Comparison of ENCODE assay signal across 7 mouse cellular contexts in the genomic region with DNA sequence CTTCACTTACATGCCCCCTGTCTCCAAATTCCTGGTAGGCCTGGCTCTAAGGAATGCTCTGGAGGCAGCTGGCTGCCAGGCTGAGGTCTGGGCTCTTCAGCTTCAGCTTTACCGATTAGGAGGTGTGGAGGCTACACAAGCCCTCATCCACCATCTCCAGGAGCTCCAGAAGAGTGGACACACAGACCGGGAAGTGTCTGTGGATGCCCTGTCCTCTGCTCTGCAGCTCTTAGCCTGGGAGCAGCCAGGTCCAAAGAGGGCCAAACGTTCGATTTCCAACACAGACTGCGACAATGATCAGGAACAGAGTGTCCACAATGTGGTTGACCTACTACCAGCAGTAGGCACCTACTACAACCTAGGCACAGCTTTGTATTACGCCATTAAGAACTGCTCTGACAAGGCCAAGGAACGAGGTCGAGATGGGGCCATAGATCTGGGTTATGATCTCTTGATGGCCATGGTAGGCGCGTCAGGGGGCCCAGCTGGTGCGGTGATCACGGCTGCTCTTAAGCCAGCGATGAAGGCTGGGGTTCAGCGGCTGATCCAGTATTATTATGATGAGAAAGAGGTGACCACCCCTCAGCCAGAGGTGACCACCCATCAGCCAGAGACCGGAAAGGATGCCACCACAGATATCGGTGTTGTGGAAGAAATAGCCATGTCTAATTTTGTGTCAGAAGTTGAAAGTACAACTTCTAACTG. TPM values are rescaled to one million over a fixed set of nuclear protein-coding genes. Genes with fewer than 3 reads are reported as not detected.
DNase-seq lines count a peak whose midpoint lies in the region; ATAC-seq and TF ChIP-seq lines count a peak whose summit lies in the region.

No protein-coding gene starts in this region.

- no peaks in the 10 kb centered on the region for H3K36me3 ChIP-seq in intestine, embryonic 14.5 days (ENCODE audit: control insufficient read depth, insufficient read depth, low read length)
- no peaks in the 10 kb centered on the region for H3K36me3 ChIP-seq in intestine, embryonic 16.5 days (ENCODE audit: control insufficient read depth, insufficient read depth, low read length)
- no peaks in the 10 kb centered on the region for H3K36me3 ChIP-seq in testis, adult 2 months (ENCODE audit: control insufficient read depth, insufficient read depth, low read length)
- H3K36me3 ChIP-seq in limb, embryonic 15.5 days = no peaks in the 10 kb centered on the region

- no peak for TF ChIP-seq POLR2A in testis, adult 2 months (IDR thresholded peaks at IDR 0.05; ENCODE audit: control insufficient read depth, low read depth, low read length)

- no peak overlapping the region for H3K27ac ChIP-seq in intestine, embryonic 14.5 days (ENCODE audit: low read depth)
- no peak overlapping the region for H3K27ac ChIP-seq in intestine, embryonic 16.5 days (ENCODE audit: low read length)
- H3K27ac ChIP-seq in testis, adult 2 months (ENCODE audit: control insufficient read depth, insufficient read depth, low read depth, low read length) = 0 out of 2 replicates have a peak overlapping the region, but pooled peaks have one; percentile 32
- no peak overlapping the region for H3K27ac ChIP-seq in limb, embryonic 15.5 days

- no peak for ATAC-seq in intestine, embryonic 14.5 days (replicated peaks; ENCODE audit: low FRiP score, low TSS enrichment, low read depth)
- no peak for ATAC-seq in intestine, embryonic 16.5 days
- ATAC-seq in limb, embryonic 15.5 days (ENCODE audit: insufficient number of reproducible peaks, low FRiP score, low TSS enrichment, low read depth) = no peak

- no peak overlapping the region for H3K9ac ChIP-seq in intestine, embryonic 14.5 days (ENCODE audit: low read length)
- H3K9ac ChIP-seq in intestine, embryonic 16.5 days (ENCODE audit: low read depth, low read length) = no peak overlapping the region
- no peak overlapping the region for H3K9ac ChIP-seq in limb, embryonic 15.5 days

- peak overlapping the region; percentile 78 for H3K4me3 ChIP-seq in intestine, embryonic 14.5 days (ENCODE audit: low read depth, low read length)
- H3K4me3 ChIP-seq in intestine, embryonic 16.5 days (ENCODE audit: low read length) = no peak overlapping the region
- peak overlapping the region; percentile 28 for H3K4me3 ChIP-seq in testis, adult 2 months (ENCODE audit: control insufficient read depth, low read depth, low read length)
- peak overlapping the region; percentile 79; the same call in 1 of the 2 replicates for H3K4me3 ChIP-seq in limb, embryonic 15.5 days

- H3K4me1 ChIP-seq in intestine, embryonic 14.5 days (replicated peaks; ENCODE audit: control insufficient read depth, insufficient read depth, low read length) = no peaks in the 10 kb centered on the region; the same call in 1 of the 2 replicates
- H3K4me1 ChIP-seq in intestine, embryonic 16.5 days (ENCODE audit: control insufficient read depth, insufficient read depth, low read length) = peaks cover 7% of the 10 kb centered on the region
- peaks cover 12% of the 10 kb centered on the region for H3K4me1 ChIP-seq in testis, adult 2 months (ENCODE audit: control insufficient read depth, insufficient read depth, low read length)
- H3K4me1 ChIP-seq in limb, embryonic 15.5 days = peaks cover 5% of the 10 kb centered on the region; the same call in 1 of the 2 replicates

- no peak for DNase-seq in intestine, embryonic 14.5 days (ENCODE audit: low spot score)
- no peak for DNase-seq in testis, postnatal 10 days (ENCODE audit: low spot score)
- DNase-seq in urinary bladder, adult 2 months (ENCODE audit: low spot score) = no peak
- DNase-seq in spleen, postnatal 36 days (ENCODE audit: low spot score in 2 of 2) = no peak

- WGBS in intestine, embryonic 14.5 days = 91% methylated on average over 16 of the region's 16 CpGs
- WGBS in intestine, embryonic 16.5 days = 86% methylated on average over 16 of the region's 16 CpGs
- WGBS in limb, embryonic 15.5 days = 90% methylated on average over 16 of the region's 16 CpGs

- TF ChIP-seq CTCF in testis, adult 2 months (IDR thresholded peaks at IDR 0.05; ENCODE audit: control insufficient read depth, insufficient read depth, insufficient replicate concordance, low read depth, low read length) = no peak

- H3K4me2 ChIP-seq in intestine, embryonic 14.5 days (ENCODE audit: low read length) = peak overlapping the region; percentile 79
- H3K4me2 ChIP-seq in intestine, embryonic 16.5 days (ENCODE audit: low read depth, low read length) = no peak overlapping the region
- peak overlapping the region; percentile 65; the same call in 1 of the 2 replicates for H3K4me2 ChIP-seq in limb, embryonic 15.5 days

- no peaks in the 10 kb centered on the region for H3K9me3 ChIP-seq in intestine, embryonic 14.5 days (ENCODE audit: control insufficient read depth, low read length)
- H3K9me3 ChIP-seq in intestine, embryonic 16.5 days (ENCODE audit: control insufficient read depth, low read length) = no peaks in the 10 kb centered on the region
- no peaks in the 10 kb centered on the region for H3K9me3 ChIP-seq in limb, embryonic 15.5 days

- H3K27me3 ChIP-seq in intestine, embryonic 14.5 days (replicated peaks; ENCODE audit: control insufficient read depth, insufficient read depth, low read length) = no peaks in the 10 kb centered on the region
- no peaks in the 10 kb centered on the region for H3K27me3 ChIP-seq in intestine, embryonic 16.5 days (replicated peaks; ENCODE audit: control insufficient read depth, insufficient read depth, low read length)
- no peaks in the 10 kb centered on the region for H3K27me3 ChIP-seq in testis, adult 2 months (ENCODE audit: control insufficient read depth, insufficient read depth, low read length)
- H3K27me3 ChIP-seq in limb, embryonic 15.5 days = no peaks in the 10 kb centered on the region

RNA-seq across cellular contexts. Expression of a gene that starts 0.9 kb away (rescaled TPM):
- 0.15 TPM in 1 of 2 replicates, not detected in the other for polyA plus RNA-seq in intestine, embryonic 14.5 days (2014; fragmentation: Nextera tagmentation; extraction: Ambion mirVana)
- 1.5 and 3.5 TPM in 2 replicates for polyA plus RNA-seq in intestine, embryonic 16.5 days (2015; fragmentation: Nextera tagmentation; extraction: Ambion mirVana)
- polyA plus RNA-seq in testis, adult 2 months (2012; rRNA removed) = 0.44 and 0.60 TPM in 2 replicates
- 0.22 and 0.27 TPM in 2 replicates for polyA plus RNA-seq in limb, embryonic 15.5 days (2015; fragmentation: Nextera tagmentation; extraction: Ambion mirVana)
- 0.25 TPM in 2 replicates for polyA plus RNA-seq in urinary bladder, adult 2 months (2012; rRNA removed)

RNA-seq across cellular contexts. Expression of a gene that starts 1.0 kb away (rescaled TPM):
- 12.0 and 12.8 TPM in 2 replicates for polyA plus RNA-seq in intestine, embryonic 14.5 days (2014; fragmentation: Nextera tagmentation; extraction: Ambion mirVana)
- 16.4 and 18.0 TPM in 2 replicates for polyA plus RNA-seq in intestine, embryonic 16.5 days (2015; fragmentation: Nextera tagmentation; extraction: Ambion mirVana)
- 6.0 and 6.6 TPM in 2 replicates for polyA plus RNA-seq in testis, adult 2 months (2012; rRNA removed)
- polyA plus RNA-seq in limb, embryonic 15.5 days (2015; fragmentation: Nextera tagmentation; extraction: Ambion mirVana) = 12.2 and 13.3 TPM in 2 replicates
- polyA plus RNA-seq in urinary bladder, adult 2 months (2012; rRNA removed) = 33.0 and 39.1 TPM in 2 replicates

RNA-seq across cellular contexts. Expression of a gene that starts 15.5 kb away (rescaled TPM):
- polyA plus RNA-seq in intestine, embryonic 14.5 days (2014; fragmentation: Nextera tagmentation; extraction: Ambion mirVana) = 0.30 TPM in 2 replicates
- polyA plus RNA-seq in intestine, embryonic 16.5 days (2015; fragmentation: Nextera tagmentation; extraction: Ambion mirVana) = 0.18 and 0.20 TPM in 2 replicates
- 0.05 TPM in 1 of 2 replicates, not detected in the other for polyA plus RNA-seq in testis, adult 2 months (2012; rRNA removed)
- polyA plus RNA-seq in limb, embryonic 15.5 days (2015; fragmentation: Nextera tagmentation; extraction: Ambion mirVana) = 0.25 and 0.47 TPM in 2 replicates
- polyA plus RNA-seq in urinary bladder, adult 2 months (2012; rRNA removed) = 0.03 TPM in 1 of 2 replicates, not detected in the other

RNA-seq across cellular contexts. Expression of a gene that starts 29.2 kb away (rescaled TPM):
- polyA plus RNA-seq in intestine, embryonic 14.5 days (2014; fragmentation: Nextera tagmentation; extraction: Ambion mirVana) = 0.77 TPM in 2 replicates
- polyA plus RNA-seq in intestine, embryonic 16.5 days (2015; fragmentation: Nextera tagmentation; extraction: Ambion mirVana) = 0.44 and 0.53 TPM in 2 replicates
- polyA plus RNA-seq in testis, adult 2 months (2012; rRNA removed) = 0.06 and 0.36 TPM in 2 replicates
- polyA plus RNA-seq in limb, embryonic 15.5 days (2015; fragmentation: Nextera tagmentation; extraction: Ambion mirVana) = 0.17 and 0.20 TPM in 2 replicates
- polyA plus RNA-seq in urinary bladder, adult 2 months (2012; rRNA removed) = 0.12 TPM in 1 of 2 replicates, not detected in the other

RNA-seq across cellular contexts. Expression of a gene that starts 33.8 kb away (rescaled TPM):
- 32.7 and 35.0 TPM in 2 replicates for polyA plus RNA-seq in intestine, embryonic 14.5 days (2014; fragmentation: Nextera tagmentation; extraction: Ambion mirVana)
- polyA plus RNA-seq in intestine, embryonic 16.5 days (2015; fragmentation: Nextera tagmentation; extraction: Ambion mirVana) = 24.7 and 25.5 TPM in 2 replicates
- polyA plus RNA-seq in testis, adult 2 months (2012; rRNA removed) = 21.1 and 24.6 TPM in 2 replicates
- polyA plus RNA-seq in limb, embryonic 15.5 days (2015; fragmentation: Nextera tagmentation; extraction: Ambion mirVana) = 25.1 and 25.2 TPM in 2 replicates
- polyA plus RNA-seq in urinary bladder, adult 2 months (2012; rRNA removed) = 27.9 and 31.7 TPM in 2 replicates
